Mouse (Mus musculus) brain, embryonic 14.5 days (tissue): Measurements from ENCODE around the gene Wfs1. TPM values are rescaled to one million over a fixed set of nuclear protein-coding genes. Genes with fewer than 3 reads are reported as not detected.

Experiments used
- DNase-seq: peaks from one replicate; pipeline ENCODE4 v3.0.0-alpha.2; 2011; ENCODE audit warnings: low read depth
- CTCF ChIP-seq: fragments of 200-500 bp; IDR thresholded peaks from 2 replicates; pipeline ENCODE4 v1.5.1; 2012; ENCODE audit warnings: inconsistent platforms, mild to moderate bottlenecking, moderate library complexity, borderline replicate concordance; ENCODE audit not compliant: insufficient read depth, insufficient read length; ENCODE audit errors: extremely low read depth
- POLR2A ChIP-seq: fragments of 200-500 bp; IDR thresholded peaks from 2 replicates; pipeline ENCODE4 v1.6.1; 2012; ENCODE audit warnings: mild to moderate bottlenecking, inconsistent platforms, borderline replicate concordance; ENCODE audit not compliant: poor library complexity, insufficient read depth, insufficient read length, severe bottlenecking; ENCODE audit errors: extremely low read depth
- polyA plus RNA-seq: library from polyadenylated mRNA; depleted of rRNA; stranded (reverse); fragments of >200 nt; gene quantifications from 2 replicates; pipeline ENCODE4 v1.2.3, GENCODE M21; 2012

Wfs1 gene
- polyA plus RNA-seq, 1 experiment, result 7.8 TPM

- no peak for DNase-seq
- TF ChIP-seq CTCF (no peak), POLR2A (no peak)
These were observed 51.0 kb downstream of the Wfs1 start for GRCm38 (mm10) chr5:36938021-36938420.

- TF ChIP-seq POLR2A, result no peak
- no peak for TF ChIP-seq CTCF
- no peak for DNase-seq
These were observed 52.5 kb downstream of the Wfs1 start for GRCm38 (mm10) chr5:36936548-36936947.

- peak; percentile 91 for DNase-seq
- TF ChIP-seq POLR2A (no peak), CTCF (no peak)
These were observed 53.2 kb downstream of the Wfs1 start for GRCm38 (mm10) chr5:36935486-36936473.

GRCm38 (mm10) chr5:36933383-36933782 is 55.6 kb downstream of the Wfs1 start:
- TF ChIP-seq POLR2A, result no peak

GRCm38 (mm10) chr5:36929376-36929775 is 59.6 kb downstream of the Wfs1 start:
- no peak for DNase-seq
- TF ChIP-seq CTCF (no peak), POLR2A (no peak)

More at GRCm38 (mm10) chr5:36933383-36933782, 55.6 kb downstream of the Wfs1 start:
- no peak for DNase-seq

- TF ChIP-seq CTCF (peak; percentile 51; the same call in 1 of the 2 replicates), POLR2A (no peak)
- DNase-seq, result no peak
These were observed 60.3 kb downstream of the Wfs1 start for GRCm38 (mm10) chr5:36928701-36929100.

GRCm38 (mm10) chr5:36923826-36924700 is 64.9 kb downstream of the Wfs1 start:
- TF ChIP-seq CTCF (no peak), POLR2A (no peak)
- DNase-seq, result peak; percentile 44

GRCm38 (mm10) chr5:36922811-36923210 is 66.2 kb downstream of the Wfs1 start:
- TF ChIP-seq POLR2A, result no peak
- TF ChIP-seq CTCF, result no peak
- no peak for DNase-seq

GRCm38 (mm10) chr5:36921871-36922270 is 67.1 kb downstream of the Wfs1 start:
- DNase-seq, result no peak
- TF ChIP-seq CTCF (no peak), POLR2A (no peak)

- peak; percentile 62 for DNase-seq
- TF ChIP-seq CTCF (peak; percentile 74), POLR2A (no peak)
These were observed 68.9 kb downstream of the Wfs1 start for GRCm38 (mm10) chr5:36920072-36920471.

GRCm38 (mm10) chr5:36918016-36918415 is 71.0 kb downstream of the Wfs1 start:
- DNase-seq, result no peak
- TF ChIP-seq POLR2A (no peak), CTCF (no peak)

GRCm38 (mm10) chr5:36917245-36917644 is 71.8 kb downstream of the Wfs1 start:
- no peak for TF ChIP-seq CTCF
- no peak for TF ChIP-seq POLR2A
- no peak for DNase-seq
